Mouse (Mus musculus): ENCODE results near the gene Nkx2-9.

The Nkx2-9 gene

DNA sequence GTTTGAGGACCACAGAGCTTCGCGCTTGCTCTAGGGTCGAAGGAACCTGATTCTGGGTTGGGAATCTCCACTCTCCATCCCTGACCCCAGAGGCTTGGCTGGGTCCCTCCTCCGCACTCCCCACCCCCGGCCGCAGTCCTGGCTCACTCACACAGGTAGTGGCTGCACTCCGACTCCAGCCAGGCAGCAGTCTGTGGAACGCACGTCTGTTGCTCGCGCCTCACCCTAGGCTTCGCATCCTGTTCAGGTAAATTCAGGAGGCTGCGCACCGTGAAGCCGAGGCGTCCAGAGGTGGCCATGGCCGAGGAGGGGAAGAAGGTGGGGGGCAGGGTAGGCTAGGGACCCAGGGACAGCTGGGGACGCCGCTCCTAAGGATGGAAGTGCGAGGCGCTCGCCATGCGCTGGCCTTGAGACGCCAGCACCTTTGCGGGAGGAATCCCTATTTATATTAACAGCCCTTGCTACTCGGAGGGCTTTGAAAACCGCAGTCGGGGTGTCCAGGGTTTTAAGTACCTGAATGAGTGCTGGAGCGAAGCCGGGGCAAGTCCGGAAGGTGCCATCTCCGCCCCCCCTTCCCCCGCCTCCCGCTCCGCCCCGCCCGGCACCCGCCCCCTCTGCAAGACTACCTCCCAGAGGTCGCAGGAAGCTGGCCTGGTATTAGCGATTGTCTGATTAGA is at the start of gene Nkx2-9:
Gene Nkx2-9, minus strand, starts transcription at position 524 of the 677 bp plus-strand sequence.
- DNase-seq (ENCODE audit: low spot score), result no peak

DNA sequence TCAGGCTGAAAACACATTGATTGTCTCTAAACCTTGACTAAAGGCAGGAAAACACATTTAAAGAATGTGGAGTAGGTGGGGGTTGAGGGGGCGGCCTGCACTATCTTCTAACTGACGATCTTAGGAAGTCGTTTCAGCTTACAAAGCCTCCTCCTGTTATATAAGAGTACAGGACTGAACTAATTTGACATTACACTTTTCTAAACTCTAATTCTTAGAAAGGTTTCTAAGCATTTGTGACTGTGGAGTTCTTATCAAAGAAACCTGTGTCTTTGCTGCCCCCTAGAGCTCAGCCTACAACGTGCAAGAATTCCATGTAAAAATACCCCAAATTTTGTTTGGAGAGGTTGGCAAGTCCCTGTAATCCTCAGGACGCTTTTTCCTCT is 24.1 kb upstream of the Nkx2-9 start:
- peak; percentile 88 for DNase-seq (ENCODE audit: low spot score)

DNA sequence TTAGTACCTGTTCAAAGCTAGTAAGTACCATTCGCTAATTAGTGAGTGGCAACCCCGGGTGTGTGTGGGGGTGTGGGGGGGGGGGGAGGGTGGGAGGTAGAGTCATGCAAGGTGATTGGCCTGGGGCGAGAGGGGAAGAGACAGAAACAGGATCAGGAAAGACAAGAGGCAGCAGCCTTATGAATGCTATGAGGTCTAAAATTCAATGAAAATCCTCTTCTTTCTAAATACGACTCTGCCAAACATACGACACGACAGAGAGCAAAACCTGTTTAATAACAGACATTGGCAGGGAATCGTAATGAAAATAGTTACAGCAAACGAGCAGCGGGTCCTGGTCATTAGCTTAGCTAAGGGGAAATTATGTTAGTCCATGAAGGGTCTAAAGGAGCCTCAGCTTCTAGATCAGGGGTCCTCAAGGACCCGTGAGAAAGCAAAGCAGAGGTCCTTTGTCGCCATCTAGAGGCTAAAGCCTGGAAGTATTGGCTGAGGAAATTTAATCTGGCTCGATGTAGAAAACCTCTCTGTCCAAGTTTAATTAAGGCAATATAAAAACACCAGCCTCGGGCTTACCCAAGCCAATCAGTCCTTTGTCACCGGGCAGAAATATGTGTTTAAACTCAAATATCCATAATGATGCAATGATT is 23.6 kb upstream of the Nkx2-9 start:
- peak; percentile 96 for DNase-seq (ENCODE audit: low spot score)

DNA sequence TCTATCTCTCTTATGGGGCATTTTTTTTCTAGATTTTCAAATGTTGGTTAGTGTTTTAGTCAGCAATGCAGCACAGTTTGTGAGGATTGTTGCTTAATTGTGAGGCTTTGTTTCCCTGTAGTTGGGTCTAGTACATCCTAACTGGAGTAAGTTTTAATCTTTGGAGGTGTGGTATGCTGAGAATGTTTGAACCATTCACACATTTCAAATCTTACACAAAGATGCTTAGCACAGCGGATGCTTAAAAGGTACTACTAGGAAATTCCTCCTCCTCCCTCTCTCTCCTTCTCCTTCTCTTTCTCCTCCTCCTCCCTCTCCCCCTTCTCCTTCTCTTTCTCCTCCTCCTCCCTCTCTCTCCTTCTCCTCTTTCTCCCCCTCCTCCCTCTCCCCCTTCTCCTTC is 3.0 kb upstream of the Nkx2-9 start:
- no peak for DNase-seq (ENCODE audit: low spot score)

DNA sequence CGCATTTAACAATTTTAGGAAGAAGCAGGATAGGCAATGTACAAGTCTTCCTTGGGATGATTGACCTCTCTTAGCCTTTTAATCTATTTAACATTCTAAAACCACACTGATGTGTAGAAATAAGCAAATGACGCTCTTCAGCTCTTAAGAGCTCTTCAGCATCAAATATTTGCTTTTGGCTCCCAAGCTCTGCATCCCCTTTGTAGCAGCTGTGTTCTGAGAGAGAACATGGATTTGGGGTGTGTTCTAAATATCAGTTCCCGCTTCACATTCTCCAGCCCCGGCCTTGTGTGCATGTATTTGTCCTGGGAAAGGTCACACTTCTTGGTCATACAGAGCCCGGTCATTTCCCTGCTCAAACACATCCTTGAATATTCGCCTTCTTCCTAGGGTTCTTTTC is 2.3 kb upstream of the Nkx2-9 start:
- DNase-seq (ENCODE audit: low spot score), result no peak

DNA sequence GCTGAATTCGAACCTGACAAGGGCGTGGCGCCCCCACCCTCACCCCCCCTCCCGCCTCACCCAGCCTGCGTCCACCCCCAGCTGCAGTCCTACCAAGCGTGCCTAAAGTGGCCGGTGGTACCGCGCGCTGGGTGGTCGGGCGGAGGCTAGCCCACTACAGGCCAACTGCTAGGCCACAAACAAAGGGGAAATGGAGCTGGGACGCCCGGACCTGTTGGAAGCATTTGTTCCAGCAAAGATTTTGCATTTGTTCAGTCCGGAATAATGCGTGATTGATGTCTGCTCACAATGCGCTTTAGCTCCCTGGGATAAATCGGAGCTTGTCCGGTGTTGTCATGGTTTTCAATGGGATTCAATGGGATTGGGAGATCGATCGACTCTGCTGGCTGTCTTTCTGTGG is 1.4 kb upstream of the Nkx2-9 start:
- peak; percentile 42 for DNase-seq (ENCODE audit: low spot score)

DNA sequence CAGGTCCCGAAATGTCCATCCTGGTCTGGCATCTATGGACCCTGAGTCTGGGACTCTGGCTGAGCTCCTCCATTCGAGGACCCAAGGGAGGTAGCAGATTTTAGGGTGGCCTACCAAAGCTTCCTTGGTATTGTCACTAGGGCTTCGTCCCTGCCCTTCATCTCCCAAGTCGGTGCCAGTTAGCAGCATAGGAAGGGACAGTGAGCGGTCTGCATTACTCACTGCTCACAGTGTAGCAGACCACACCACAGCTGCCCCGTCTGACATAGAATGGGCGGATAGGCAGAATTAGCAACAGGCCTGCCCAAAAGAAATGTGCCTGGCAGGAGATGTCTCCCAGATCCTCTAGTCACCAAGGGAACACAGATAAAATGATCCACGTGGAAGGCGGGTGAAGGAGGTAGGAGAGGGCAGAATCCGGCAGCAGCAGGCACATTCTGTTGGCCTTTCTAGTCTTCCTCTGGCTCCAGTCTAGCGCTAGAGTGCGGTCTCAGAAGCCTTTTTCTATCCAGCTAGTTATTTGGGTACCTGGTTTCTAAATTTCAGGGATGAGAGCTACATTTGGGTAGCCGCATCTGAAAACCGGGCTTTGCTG is 929 bp upstream of the Nkx2-9 start:
- peak; percentile 36 for DNase-seq (ENCODE audit: low spot score)

DNA sequence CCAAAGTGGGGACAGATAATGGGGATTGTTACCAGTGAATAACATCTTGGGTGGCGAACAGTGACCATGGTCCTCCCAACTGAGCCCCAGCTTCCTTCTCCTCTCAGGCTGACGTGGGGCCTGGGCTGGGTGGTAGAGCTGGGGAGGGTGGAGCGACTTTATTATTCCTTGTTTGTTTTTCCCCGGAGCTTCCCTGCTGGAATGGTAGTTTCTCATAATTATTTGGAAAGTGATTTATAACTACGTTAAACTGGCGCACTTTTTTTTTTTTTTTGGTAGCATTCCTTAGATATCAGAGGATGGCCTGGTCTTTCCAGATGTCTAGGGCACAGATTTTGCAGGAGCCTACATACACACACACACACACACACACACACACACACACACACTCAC is 350 bp upstream of the Nkx2-9 start:
- DNase-seq (ENCODE audit: low spot score), result no peak

DNA sequence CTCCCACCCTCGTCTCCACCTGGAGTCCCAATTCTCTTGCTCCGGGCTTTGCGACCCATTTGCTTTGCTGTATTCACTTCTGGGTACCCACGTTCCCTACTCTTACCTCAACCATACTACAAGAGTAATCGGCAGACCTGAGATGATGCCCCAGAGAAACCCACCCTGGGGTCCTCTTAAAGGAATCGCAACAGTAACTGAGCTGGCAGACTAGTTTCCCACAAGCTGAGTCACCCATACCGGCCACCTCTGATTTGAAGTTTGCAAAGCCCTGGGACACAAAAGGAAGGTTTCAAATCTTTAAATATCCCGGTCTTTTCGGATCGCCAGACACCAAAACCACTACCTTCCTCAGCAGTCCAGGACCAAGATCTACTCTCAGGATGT is 742 bp downstream of the Nkx2-9 start:
- no peak for DNase-seq (ENCODE audit: low spot score)

DNA sequence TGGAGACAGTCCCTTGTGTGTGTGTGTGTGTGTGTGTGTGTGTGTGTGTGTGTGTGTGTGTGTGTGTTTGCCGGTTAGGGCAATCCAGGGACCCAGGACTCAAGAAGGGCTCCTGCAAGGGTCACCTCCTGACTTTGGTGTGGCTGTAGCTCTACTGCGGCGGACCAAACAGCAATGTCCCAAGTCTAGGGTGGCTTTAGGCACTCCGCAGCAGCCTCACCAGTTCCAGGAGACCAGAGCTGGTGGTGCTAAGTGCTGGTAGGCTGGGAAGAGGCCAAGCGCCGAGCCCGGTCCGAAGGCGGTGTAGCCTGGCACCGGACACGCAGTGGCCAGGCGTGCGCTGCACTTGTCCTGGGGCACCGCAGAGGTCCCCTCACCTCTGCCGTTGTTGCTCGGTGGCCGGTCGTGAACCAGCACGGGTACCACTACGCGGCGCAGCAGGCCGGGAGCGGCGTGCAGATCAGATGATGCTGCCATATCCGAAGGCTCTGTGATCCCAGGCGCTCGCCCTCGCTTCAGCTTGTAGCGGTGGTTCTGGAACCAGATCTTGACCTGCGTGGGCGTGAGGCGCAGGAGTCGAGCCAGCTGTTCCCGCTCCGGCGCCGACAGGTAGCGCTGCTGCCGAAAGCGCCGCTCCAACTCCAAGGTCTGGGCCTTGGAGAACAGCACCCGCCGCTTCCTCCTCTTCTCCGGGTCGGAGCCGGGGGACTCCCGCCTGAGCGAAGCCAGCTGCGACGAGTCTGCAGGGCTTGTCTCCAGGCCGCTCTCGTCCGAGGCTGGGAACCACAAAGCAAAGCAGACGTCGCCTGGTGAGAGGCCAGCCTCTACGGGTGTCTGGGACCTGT is 1.4 kb downstream of the Nkx2-9 start:
- peak; percentile 58 for DNase-seq (ENCODE audit: low spot score)

DNA sequence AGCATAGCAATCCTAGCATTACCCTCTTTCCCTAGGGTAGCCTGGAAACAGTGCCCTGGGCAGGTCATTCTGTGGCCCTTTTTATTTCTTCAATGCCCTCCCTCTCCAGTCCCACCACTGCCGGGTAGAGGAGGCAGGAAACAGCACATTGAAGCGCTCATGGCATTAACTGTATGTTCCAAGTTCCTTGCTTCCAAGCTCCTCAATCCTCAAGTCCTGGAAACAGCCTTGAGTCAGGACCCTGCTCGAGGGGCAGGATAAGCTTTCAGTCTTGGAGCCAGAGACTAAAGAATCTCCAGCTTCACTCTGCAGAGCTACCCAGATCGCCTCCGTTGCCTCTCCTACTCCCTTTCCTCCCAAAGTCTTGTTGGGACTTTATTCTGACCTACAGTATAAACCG is 2.2 kb downstream of the Nkx2-9 start:
- no peak for DNase-seq (ENCODE audit: low spot score)

DNA sequence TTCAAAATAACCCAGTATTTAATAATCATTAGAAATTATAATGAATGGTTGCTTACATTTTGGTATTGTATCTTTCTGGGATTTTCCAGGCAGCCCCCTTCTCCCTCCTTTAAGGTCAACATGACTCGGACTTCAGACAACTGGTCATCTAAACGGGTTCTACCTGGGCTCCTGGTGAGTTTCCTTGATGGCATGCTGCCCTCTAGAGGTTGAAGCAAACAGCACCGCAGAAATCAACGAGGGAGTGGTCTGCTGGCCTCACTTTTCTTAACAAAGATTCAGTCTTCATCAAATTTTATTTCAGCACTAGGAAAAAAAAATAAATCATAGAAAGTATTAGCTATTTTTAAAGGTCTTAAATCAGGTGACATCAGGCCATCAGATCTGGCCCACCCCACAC is 21.4 kb downstream of the Nkx2-9 start:
- peak; percentile 67 for DNase-seq (ENCODE audit: low spot score)

DNA sequence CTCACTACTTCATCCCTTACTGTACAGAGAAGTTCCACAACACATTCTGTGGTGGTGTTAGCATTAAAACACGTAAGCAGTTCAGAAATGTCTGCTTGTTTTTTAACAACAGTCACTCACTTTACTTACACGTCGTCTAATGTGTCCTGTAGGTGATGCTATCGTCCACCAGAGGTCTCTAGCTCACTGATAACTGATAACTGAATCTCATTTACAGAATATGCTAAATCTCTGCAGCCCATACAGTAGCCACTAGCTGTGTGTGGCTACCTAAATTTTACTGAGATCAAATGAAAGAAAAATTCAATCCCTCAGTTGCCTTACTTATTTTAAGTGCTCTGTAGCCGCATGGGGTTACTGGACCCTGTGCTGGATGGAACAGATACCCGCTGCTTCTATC is 25.3 kb downstream of the Nkx2-9 start:
- DNase-seq (ENCODE audit: low spot score), result peak; percentile 74

Measured in retina, embryonic 14.5 days (tissue).